In the genomic region with DNA sequence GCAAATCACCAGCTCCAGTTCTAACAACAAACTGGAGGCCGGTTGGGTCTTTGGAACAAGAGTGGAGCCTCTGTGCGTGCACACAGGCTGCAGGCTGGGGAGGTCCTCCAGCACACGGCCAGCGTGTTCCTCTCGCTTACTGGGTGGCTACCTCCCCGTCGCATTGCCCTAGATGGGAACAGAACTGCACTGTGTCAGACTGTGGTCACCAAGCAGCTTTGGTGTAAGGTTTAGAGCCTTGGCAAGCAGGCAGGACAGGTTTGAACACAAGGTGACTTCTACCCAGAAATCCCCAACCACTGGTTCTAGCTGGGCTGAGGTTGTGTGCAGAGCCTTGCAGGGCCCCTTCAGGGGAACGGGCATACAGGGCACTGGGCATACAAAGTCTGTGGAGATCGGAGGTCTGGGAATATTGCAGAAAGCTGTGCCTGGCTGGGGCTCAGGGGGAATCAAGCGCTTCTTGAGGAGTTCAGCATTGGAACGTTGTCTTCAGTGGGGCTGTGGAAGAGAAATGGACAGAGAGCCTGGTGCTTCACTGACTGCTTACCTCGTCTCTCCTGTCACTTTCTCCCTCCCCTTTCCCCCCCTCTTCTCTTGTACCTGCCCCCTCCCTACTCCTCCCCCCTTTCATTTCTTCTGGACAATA, we compare ENCODE assay signal across 19 mouse cellular contexts.
DNase-seq lines count a peak whose midpoint lies in the region; ATAC-seq and TF ChIP-seq lines count a peak whose summit lies in the region.
"Had no signal": no experiment of that assay in that cellular context is flagged by ENCODE, and none has a peak within 500 bp of the region (broad histone marks: within the 10 kb centered on the region; RNA-seq: fewer than 3 reads in every experiment).

No protein-coding gene starts in this region.

- TF ChIP-seq CTCF in lung, embryonic 14.5 days (IDR thresholded peaks at IDR 0.05; ENCODE audit: low read depth), result no peak
- no peak for TF ChIP-seq CTCF in lung, adult 2 months (IDR thresholded peaks at IDR 0.05; ENCODE audit: insufficient read depth, low read length)

- no peak overlapping the region for H3K4me3 ChIP-seq in forebrain, embryonic 10.5 days
- H3K4me3 ChIP-seq in forebrain, embryonic 14.5 days (ENCODE audit: low read depth, low read length), result no peak overlapping the region
- no peak overlapping the region for H3K4me3 ChIP-seq in lung, embryonic 14.5 days (ENCODE audit: low read depth, low read length)
- H3K4me3 ChIP-seq in lung, adult 2 months (replicated peaks; ENCODE audit: extremely low read depth, low read depth, low read length), result no peak overlapping the region
- no peak overlapping the region for H3K4me3 ChIP-seq in stomach, embryonic 15.5 days (replicated peaks)
- H3K4me3 ChIP-seq: forebrain, embryonic 12.5 days; liver, embryonic 13.5 days; midbrain, embryonic 13.5 days had no signal

- no peak overlapping the region for H3K4me2 ChIP-seq in forebrain, embryonic 14.5 days (ENCODE audit: low read length)
- no peak overlapping the region for H3K4me2 ChIP-seq in lung, embryonic 14.5 days
- H3K4me2 ChIP-seq in stomach, embryonic 15.5 days, result no peak overlapping the region
- H3K4me2 ChIP-seq: forebrain, embryonic 12.5 days; heart, embryonic 11.5 days; liver, embryonic 13.5 days; midbrain, embryonic 13.5 days had no signal

- H3K36me3 ChIP-seq in forebrain, embryonic 10.5 days (replicated peaks), result no peaks in the 10 kb centered on the region
- no peaks in the 10 kb centered on the region for H3K36me3 ChIP-seq in forebrain, embryonic 14.5 days (ENCODE audit: control insufficient read depth, insufficient read depth, low read length)
- no peaks in the 10 kb centered on the region for H3K36me3 ChIP-seq in lung, embryonic 14.5 days (ENCODE audit: insufficient read depth)
- H3K36me3 ChIP-seq in stomach, embryonic 15.5 days, result no peaks in the 10 kb centered on the region
- H3K36me3 ChIP-seq: forebrain, embryonic 12.5 days; liver, embryonic 13.5 days; midbrain, embryonic 13.5 days had no signal

- peaks cover 5% of the 10 kb centered on the region; the same call in 1 of the 2 replicates for H3K9me3 ChIP-seq in forebrain, embryonic 10.5 days
- H3K9me3 ChIP-seq in forebrain, embryonic 14.5 days (replicated peaks; ENCODE audit: control insufficient read depth, low read length), result no peaks in the 10 kb centered on the region
- H3K9me3 ChIP-seq in lung, embryonic 14.5 days (ENCODE audit: low read depth, low read length), result no peaks in the 10 kb centered on the region
- no peaks in the 10 kb centered on the region for H3K9me3 ChIP-seq in stomach, embryonic 15.5 days
- H3K9me3 ChIP-seq: forebrain, embryonic 12.5 days; liver, embryonic 13.5 days; midbrain, embryonic 13.5 days had no signal

- H3K9ac ChIP-seq in forebrain, embryonic 14.5 days (ENCODE audit: low read length), result no peak overlapping the region
- no peak overlapping the region for H3K9ac ChIP-seq in lung, embryonic 14.5 days
- no peak overlapping the region for H3K9ac ChIP-seq in stomach, embryonic 15.5 days
- H3K9ac ChIP-seq: forebrain, embryonic 12.5 days; liver, embryonic 13.5 days; midbrain, embryonic 13.5 days had no signal

- 86% methylated on average over 12 of the region's 12 CpGs for WGBS in forebrain, embryonic 10.5 days
- WGBS in forebrain, embryonic 14.5 days, result 82% methylated on average over 12 of the region's 12 CpGs
- 66% methylated on average over 12 of the region's 12 CpGs for WGBS in lung, embryonic 14.5 days
- 70% methylated on average over 12 of the region's 12 CpGs for WGBS in lung, adult 2 months
- 61% methylated on average over 12 of the region's 12 CpGs for whole genome bisulfite sequencing in stomach, embryonic 15.5 days

- 0 out of 2 replicates have a peak overlapping the region, but pooled peaks have one; percentile 15 for H3K27ac ChIP-seq in forebrain, embryonic 10.5 days
- no peak overlapping the region for H3K27ac ChIP-seq in forebrain, embryonic 14.5 days (ENCODE audit: low read depth, low read length)
- peak overlapping the region; percentile 54 for H3K27ac ChIP-seq in lung, embryonic 14.5 days (ENCODE audit: low read depth)
- 0 out of 2 replicates have a peak overlapping the region, but pooled peaks have one; percentile 31 for H3K27ac ChIP-seq in stomach, embryonic 15.5 days
- H3K27ac ChIP-seq: forebrain, embryonic 12.5 days; liver, embryonic 13.5 days; macrophage; midbrain, embryonic 13.5 days had no signal

- ATAC-seq in forebrain, embryonic 14.5 days, result no peak
- no peak for ATAC-seq in lung, embryonic 14.5 days (ENCODE audit: insufficient read depth)
- ATAC-seq in stomach, embryonic 15.5 days (ENCODE audit: insufficient read depth, low FRiP score, low read depth), result peak; percentile 27; the same call in 1 of the 2 replicates
- ATAC-seq: midbrain, embryonic 13.5 days had no signal

- H3K4me1 ChIP-seq in forebrain, embryonic 10.5 days, result peaks cover 29% of the 10 kb centered on the region
- 0 out of 2 replicates have a peak, but pooled peaks cover 4% of the 10 kb centered on the region for H3K4me1 ChIP-seq in forebrain, embryonic 14.5 days (ENCODE audit: control insufficient read depth, insufficient read depth, low read length)
- H3K4me1 ChIP-seq in lung, embryonic 14.5 days (ENCODE audit: insufficient read depth), result 0 out of 2 replicates have a peak, but pooled peaks cover 7% of the 10 kb centered on the region
- no peaks in the 10 kb centered on the region; the same call in 1 of the 2 replicates for H3K4me1 ChIP-seq in lung, adult 2 months (ENCODE audit: control insufficient read depth, insufficient read depth, low read length)
- peaks cover 20% of the 10 kb centered on the region for H3K4me1 ChIP-seq in stomach, embryonic 15.5 days
- H3K4me1 ChIP-seq: liver, embryonic 13.5 days had no signal

- TF ChIP-seq POLR2A in lung, adult 2 months (IDR thresholded peaks at IDR 0.05; ENCODE audit: borderline replicate concordance, extremely low read depth, low read depth, low read length), result no peak

- H3K27me3 ChIP-seq in forebrain, embryonic 10.5 days (ENCODE audit: poor library complexity, severe bottlenecking), result 0 out of 2 replicates have a peak, but pooled peaks cover 6% of the 10 kb centered on the region
- no peaks in the 10 kb centered on the region for H3K27me3 ChIP-seq in forebrain, embryonic 14.5 days (replicated peaks; ENCODE audit: control insufficient read depth, insufficient read depth, low read length)
- H3K27me3 ChIP-seq in lung, embryonic 14.5 days (ENCODE audit: insufficient read depth, low read length), result no peaks in the 10 kb centered on the region
- H3K27me3 ChIP-seq in stomach, embryonic 15.5 days (replicated peaks), result no peaks in the 10 kb centered on the region
- H3K27me3 ChIP-seq: forebrain, embryonic 12.5 days; liver, embryonic 13.5 days; midbrain, embryonic 13.5 days had no signal

- no peak for DNase-seq in forebrain, embryonic 10.5 days (ENCODE audit: extremely low spot score, low spot score)
- DNase-seq in forebrain, embryonic 14.5 days (ENCODE audit: low spot score), result no peak
- DNase-seq in lung, embryonic 14.5 days, result no peak
- no peak for DNase-seq in lung, adult 2 months
- DNase-seq in kidney, postnatal 10 days, result peak; percentile 44
- DNase-seq in adrenal gland, adult 2 months, result no peak
- no peak for DNase-seq in neural tube, embryonic 10.5 days (ENCODE audit: extremely low spot score, low spot score)
- DNase-seq: adrenal gland, adult 8-10 months; cerebellum, adult 11 months; cerebellum, postnatal 14 days; gastrocnemius, postnatal 36 days; layer of hippocampus, postnatal 36 days; liver, embryonic 13.5 days; thymus, postnatal 25 days had no signal
